Mouse (Mus musculus) midbrain, embryonic 11.5 days (tissue): Measurements from ENCODE around the gene Dpm2. TPM values are rescaled to one million over a fixed set of nuclear protein-coding genes. Genes with fewer than 3 reads are reported as not detected.
A peak's percentile ranks its signal among the peaks of the same experiment; 100 is the strongest.

Experiments used
- ATAC-seq: fragments of 200-750 bp; cut with Nextera tagmentation; 2 replicates; pipeline ENCODE4 v1.8.0; 2017; ENCODE audit warnings: moderate TSS enrichment, moderate library complexity; ENCODE audit not compliant: low FRiP score
- DNase-seq: peaks from one replicate; pipeline ENCODE4 v3.0.0; 2015; ENCODE audit warnings: low spot score; ENCODE audit errors: missing footprints
- H3K27ac ChIP-seq: fragments of 300-500 bp; sonication (generic); 2 replicates; pipeline ENCODE4 v1.5.1; 2014; ENCODE audit warnings: low read depth, low read length
- H3K27me3 ChIP-seq: fragments of 300-500 bp; sonication (generic); 2 replicates; pipeline ENCODE4 v1.6.1; 2014; ENCODE audit warnings: mild to moderate bottlenecking, low read length, moderate library complexity, mixed read lengths; ENCODE audit not compliant: control insufficient read depth, insufficient read depth
- H3K36me3 ChIP-seq: fragments of 300-500 bp; sonication (generic); 2 replicates; pipeline ENCODE4 v1.6.1; 2014; ENCODE audit warnings: mild to moderate bottlenecking, low read length, moderate library complexity, mixed read lengths; ENCODE audit not compliant: control insufficient read depth, insufficient read depth
- H3K4me1 ChIP-seq: fragments of 300-500 bp; sonication (generic); 2 replicates; pipeline ENCODE4 v1.6.1; 2014; ENCODE audit warnings: low read length; ENCODE audit not compliant: control insufficient read depth, insufficient read depth
- H3K4me2 ChIP-seq: fragments of 300-500 bp; sonication (generic); 2 replicates; pipeline ENCODE4 v1.6.1; 2014; ENCODE audit warnings: mild to moderate bottlenecking, moderate library complexity
- H3K4me3 ChIP-seq: fragments of 300-500 bp; sonication (generic); 2 replicates; pipeline ENCODE4 v1.5.1; 2014; ENCODE audit warnings: low read depth, low read length
- H3K9ac ChIP-seq: fragments of 300-500 bp; sonication (generic); 2 replicates; pipeline ENCODE4 v1.6.1; 2014; ENCODE audit warnings: low read length
- H3K9me3 ChIP-seq: fragments of 300-500 bp; sonication (generic); 2 replicates; pipeline ENCODE4 v1.6.1; 2016; ENCODE audit warnings: low read length; ENCODE audit not compliant: control insufficient read depth
- WGBS: fragments of 180-500 bp; shearing (Covaris S2); extraction: QIAGEN DNeasy Blood & Tissue Kit; methylation state at CpG from one replicate; pipeline ENCODE4 v1.1.7; 2014; 5-methylcytosine and 5-hydroxymethylcytosine counted together
- polyA plus RNA-seq: library from polyadenylated mRNA; unstranded; fragments of >200 nt; fragmentation: Nextera tagmentation; extraction: Ambion mirVana; gene quantifications from 2 replicates; pipeline ENCODE4 v1.2.1, GENCODE M21; 2014

Gene Dpm2
- polyA plus RNA-seq, 1 experiment from 2014 or later = 110 TPM

GRCm38 (mm10) chr2:32610610-32611229 is 40.1 kb downstream of the Dpm2 start:
- Histone ChIP-seq H3K4me1 (peaks cover 21% of the 10 kb centered on the region), H3K4me3 (peak overlapping the region; percentile 26), H3K36me3 (no peaks in the 10 kb centered on the region), H3K27me3 (no peaks in the 10 kb centered on the region; the same call in 1 of the 2 replicates), H3K27ac (no peak overlapping the region), H3K9me3 (no peaks in the 10 kb centered on the region), H3K9ac (peak overlapping the region; percentile 36), H3K4me2 (peak overlapping the region; percentile 49)
- WGBS = 20% methylated on average over 23 of the region's 23 CpGs
- no peak for ATAC-seq
- DNase-seq = peak; percentile 91

- peaks cover 17% of the 10 kb centered on the region for H3K4me1 ChIP-seq
- no peak overlapping the region for H3K9ac ChIP-seq
- DNase-seq (no peak), ATAC-seq (no peak)
- no peaks in the 10 kb centered on the region for H3K9me3 ChIP-seq
- H3K27me3 ChIP-seq = no peaks in the 10 kb centered on the region; the same call in 1 of the 2 replicates
- no peaks in the 10 kb centered on the region for H3K36me3 ChIP-seq
- 64% methylated on average over 26 of the region's 26 CpGs for WGBS
- no peak overlapping the region for H3K27ac ChIP-seq
- H3K4me3 ChIP-seq = no peak overlapping the region
- no peak overlapping the region for H3K4me2 ChIP-seq
These were observed 41.6 kb downstream of the Dpm2 start for GRCm38 (mm10) chr2:32612274-32612673.

GRCm38 (mm10) chr2:32617109-32617508 is 46.5 kb downstream of the Dpm2 start:
- 94% methylated on average over 1 of the region's 1 CpGs for WGBS
- H3K36me3 ChIP-seq = no peaks in the 10 kb centered on the region; the same call in 1 of the 2 replicates

GRCm38 (mm10) chr2:32617601-32618000 is 46.9 kb downstream of the Dpm2 start:
- 91% methylated on average over 4 of the region's 4 CpGs for WGBS
- no peak for ATAC-seq
- no peak for DNase-seq

More at GRCm38 (mm10) chr2:32617109-32617508, 46.5 kb downstream of the Dpm2 start:
- Histone ChIP-seq H3K4me2 (no peak overlapping the region), H3K4me3 (no peak overlapping the region), H3K9ac (no peak overlapping the region), H3K27me3 (no peaks in the 10 kb centered on the region), H3K9me3 (no peaks in the 10 kb centered on the region; the same call in 1 of the 2 replicates), H3K27ac (no peak overlapping the region), H3K4me1 (peaks cover 12% of the 10 kb centered on the region)
- no peak for ATAC-seq
- no peak for DNase-seq

GRCm38 (mm10) chr2:32618051-32618450 is 47.4 kb downstream of the Dpm2 start:
- DNase-seq (no peak), ATAC-seq (no peak)
- 70% methylated on average over 9 of the region's 9 CpGs for WGBS
- Histone ChIP-seq H3K36me3 (no peaks in the 10 kb centered on the region; the same call in 1 of the 2 replicates), H3K9ac (no peak overlapping the region), H3K4me1 (peaks cover 12% of the 10 kb centered on the region), H3K27ac (no peak overlapping the region), H3K4me3 (no peak overlapping the region), H3K9me3 (no peaks in the 10 kb centered on the region; the same call in 1 of the 2 replicates), H3K4me2 (no peak overlapping the region), H3K27me3 (no peaks in the 10 kb centered on the region)

More at GRCm38 (mm10) chr2:32617601-32618000, 46.9 kb downstream of the Dpm2 start:
- peaks cover 12% of the 10 kb centered on the region for H3K4me1 ChIP-seq
- no peaks in the 10 kb centered on the region; the same call in 1 of the 2 replicates for H3K36me3 ChIP-seq
- no peaks in the 10 kb centered on the region for H3K27me3 ChIP-seq
- H3K4me3 ChIP-seq = no peak overlapping the region
- H3K27ac ChIP-seq = no peak overlapping the region
- no peak overlapping the region for H3K4me2 ChIP-seq
- H3K9ac ChIP-seq = no peak overlapping the region
- H3K9me3 ChIP-seq = no peaks in the 10 kb centered on the region; the same call in 1 of the 2 replicates

- no peak overlapping the region for H3K9ac ChIP-seq
- no peak overlapping the region for H3K4me3 ChIP-seq
- H3K27me3 ChIP-seq = no peaks in the 10 kb centered on the region
- no peak for DNase-seq
- no peaks in the 10 kb centered on the region; the same call in 1 of the 2 replicates for H3K9me3 ChIP-seq
- no peak overlapping the region for H3K4me2 ChIP-seq
- H3K4me1 ChIP-seq = peaks cover 23% of the 10 kb centered on the region
- 48% methylated on average over 4 of the region's 4 CpGs for WGBS
- H3K36me3 ChIP-seq = no peaks in the 10 kb centered on the region; the same call in 1 of the 2 replicates
- ATAC-seq = no peak
- no peak overlapping the region for H3K27ac ChIP-seq
These were observed 50.2 kb downstream of the Dpm2 start for GRCm38 (mm10) chr2:32620682-32621516.

- no peaks in the 10 kb centered on the region for H3K27me3 ChIP-seq
- no peak within 1 kb of the TSS for H3K9ac ChIP-seq
- DNase-seq (no peak), ATAC-seq (no peak)
- no peak within 1 kb of the TSS for H3K4me3 ChIP-seq
- no peaks in the 10 kb centered on the region; the same call in 1 of the 2 replicates for H3K9me3 ChIP-seq
- WGBS = 57% methylated on average over 7 of the region's 7 CpGs
- H3K4me1 ChIP-seq = peaks cover 24% of the 10 kb centered on the region
- no peak within 1 kb of the TSS for H3K4me2 ChIP-seq
- no peaks in the 10 kb centered on the region; the same call in 1 of the 2 replicates for H3K36me3 ChIP-seq
- no peak within 1 kb of the TSS for H3K27ac ChIP-seq
These were observed 50.8 kb downstream of the Dpm2 start, which contains the start of gene Ak1 for GRCm38 (mm10) chr2:32621517-32621859. Ak1 (plus strand) TSS chr2:32621758.
